In the genomic region with DNA sequence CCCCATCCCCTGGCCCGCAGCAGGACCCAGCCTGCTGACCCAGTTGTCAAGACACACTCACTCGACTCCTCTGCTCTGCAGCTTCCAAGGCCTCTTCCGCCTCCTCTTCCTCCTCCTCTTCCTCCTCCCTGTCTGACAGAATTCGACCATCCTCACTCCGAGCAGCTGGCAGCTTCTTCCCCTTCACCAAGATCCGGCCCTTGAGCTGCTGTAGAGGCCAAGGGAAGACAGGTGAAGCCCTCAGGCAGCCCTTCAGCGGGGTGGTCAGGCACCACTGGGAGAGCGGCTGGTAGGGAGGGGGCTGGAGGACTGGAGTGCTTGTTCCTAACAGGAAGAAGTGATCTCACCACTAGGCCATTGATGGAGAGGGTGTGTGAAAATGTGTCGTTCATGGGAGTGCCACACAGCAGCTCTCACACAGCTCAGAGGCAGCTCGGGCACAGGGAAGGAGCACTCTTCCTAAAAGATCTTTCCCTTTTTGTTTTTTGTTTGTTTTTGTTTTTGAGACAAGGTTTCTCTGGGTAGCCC, we compare ENCODE assay signal across 14 mouse cellular contexts. TPM values are rescaled to one million over a fixed set of nuclear protein-coding genes. Genes with fewer than 3 reads are reported as not detected.
DNase-seq lines count a peak whose midpoint lies in the region; ATAC-seq and TF ChIP-seq lines count a peak whose summit lies in the region.
"Had no signal": no experiment of that assay in that cellular context is flagged by ENCODE, and none has a peak within 500 bp of the region (broad histone marks: within the 10 kb centered on the region; RNA-seq: fewer than 3 reads in every experiment).

No protein-coding gene starts in this region.

- H3K9me3 ChIP-seq in heart, embryonic 16.5 days (replicated peaks; ENCODE audit: control insufficient read depth, low read length) = no peaks in the 10 kb centered on the region
- H3K9me3 ChIP-seq: liver, embryonic 12.5 days; neural tube, embryonic 12.5 days; stomach, embryonic 15.5 days had no signal

- intact Hi-C loops in gastrocnemius, postnatal 14 days (cut with DNase I; ENCODE audit: low total_unique reads) = no loop called here
- intact Hi-C loops in left cerebral cortex, adult 2 months (cut with DNase I) = no loop called here
- intact Hi-C loops in left cerebral cortex, postnatal 14 days (cut with DNase I) = no loop called here
- intact Hi-C loops in left cerebral cortex, postnatal 4 days (cut with DNase I) = no loop called here

- ATAC-seq in heart, embryonic 16.5 days (replicated peaks; ENCODE audit: extremely low read depth, insufficient read depth, low FRiP score) = 0 out of 2 replicates have a peak, but pooled peaks have one; percentile 39
- ATAC-seq: hindbrain, postnatal 0 days; liver, embryonic 12.5 days had no signal

- H3K36me3 ChIP-seq in heart, embryonic 16.5 days (ENCODE audit: control insufficient read depth, insufficient read depth) = peaks cover 21% of the 10 kb centered on the region

- H3K9ac ChIP-seq in heart, embryonic 16.5 days (ENCODE audit: low read length) = peak overlapping the region; percentile 41; the same call in 1 of the 2 replicates
- H3K9ac ChIP-seq: liver, embryonic 12.5 days; neural tube, embryonic 12.5 days; stomach, embryonic 15.5 days had no signal

- H3K4me2 ChIP-seq in heart, embryonic 16.5 days (ENCODE audit: low read depth, low read length) = peak overlapping the region; percentile 28
- H3K4me2 ChIP-seq: liver, embryonic 12.5 days; neural tube, embryonic 12.5 days; stomach, embryonic 15.5 days had no signal

- WGBS in heart, embryonic 16.5 days = 28% methylated on average over 10 of the region's 10 CpGs

- peaks cover 20% of the 10 kb centered on the region for H3K4me1 ChIP-seq in heart, embryonic 16.5 days (ENCODE audit: control insufficient read depth, insufficient read depth, low read length)
- H3K4me1 ChIP-seq: stomach, embryonic 15.5 days had no signal

- H3K4me3 ChIP-seq in left cerebral cortex, adult 2 months = no peak overlapping the region
- no peak overlapping the region; the same call in 1 of the 2 replicates for H3K4me3 ChIP-seq in heart, embryonic 16.5 days (ENCODE audit: low read length)
- H3K4me3 ChIP-seq: liver, embryonic 12.5 days; neural tube, embryonic 12.5 days; stomach, embryonic 15.5 days had no signal

- H3K27me3 ChIP-seq in heart, embryonic 16.5 days (ENCODE audit: control insufficient read depth, insufficient read depth, low read length) = no peaks in the 10 kb centered on the region; the same call in 1 of the 2 replicates

- H3K27ac ChIP-seq in left cerebral cortex, adult 2 months = peak overlapping the region; percentile 47; the same call in 1 of the 2 replicates
- H3K27ac ChIP-seq in heart, embryonic 16.5 days (ENCODE audit: low read length) = no peak overlapping the region
- H3K27ac ChIP-seq: hindbrain, postnatal 0 days; liver, embryonic 12.5 days; neural tube, embryonic 12.5 days; stomach, embryonic 15.5 days had no signal

- peak; percentile 8 for DNase-seq in gastrocnemius, postnatal 14 days
- DNase-seq in gastrocnemius, adult 8-10 months (ENCODE audit: low spot score in 2 of 2) = no peak
- DNase-seq in left cerebral cortex, adult 2 months (ENCODE audit: extremely low spot score in 1 of 2, low spot score in 2 of 2) = no peak
- no peak for DNase-seq in left cerebral cortex, postnatal 14 days (ENCODE audit: low spot score in 2 of 2)
- peak; percentile 52 for DNase-seq in lung, postnatal 25 days (ENCODE audit: low spot score)
- DNase-seq in frontal cortex, postnatal 10 days (ENCODE audit: low spot score in 2 of 2) = no peak
- DNase-seq in left cerebral cortex, postnatal 4 days = no peak
- DNase-seq: adrenal gland, postnatal 25 days; cerebellum, adult 11-12 months had no signal

- TF ChIP-seq CTCF in left cerebral cortex, adult 2 months (IDR thresholded peaks at IDR 0.05) = no peak

RNA-seq across cellular contexts. Expression of gene Plcd3, which starts 26.6 kb away (rescaled TPM):
- 1 to 10 TPM; 4.5 TPM for total RNA-seq in gastrocnemius, postnatal 14 days (2021)
- total RNA-seq in gastrocnemius, adult 8-10 months (2022) = 1 to 10 TPM; 5.0 to 5.9 (median 5.5) TPM
- 10 to 100 TPM; 16.5 to 19.0 TPM for total RNA-seq in left cerebral cortex, adult 2 months (2021)
- total RNA-seq in left cerebral cortex, postnatal 14 days (2021) = 10 to 100 TPM; 14.1 to 14.7 TPM
- polyA plus RNA-seq in heart, embryonic 16.5 days (2015; fragmentation: Nextera tagmentation; extraction: Ambion mirVana) = 13.6 and 17.0 TPM in 2 replicates
- total RNA-seq in left cerebral cortex, postnatal 4 days (2021) = 10 to 100 TPM; 11.1 to 13.8 TPM

RNA-seq across cellular contexts. Expression of gene Acbd4, which starts 26.6 kb away (rescaled TPM):
- total RNA-seq in gastrocnemius, postnatal 14 days (2021) = 10 to 100 TPM; 30.0 to 35.7 TPM
- total RNA-seq in gastrocnemius, adult 8-10 months (2022) = 10 to 100 TPM; 25.6 to 46.5 (median 41.0) TPM
- total RNA-seq in left cerebral cortex, adult 2 months (2021) = 10 to 100 TPM; 72.3 to 88.2 TPM
- total RNA-seq in left cerebral cortex, postnatal 14 days (2021) = 10 to 100 TPM; 71.3 to 71.5 TPM
- polyA plus RNA-seq in heart, embryonic 16.5 days (2015; fragmentation: Nextera tagmentation; extraction: Ambion mirVana) = 21.5 and 21.8 TPM in 2 replicates
- total RNA-seq in left cerebral cortex, postnatal 4 days (2021) = 10 to 100 TPM; 31.7 to 41.3 TPM

RNA-seq across cellular contexts. Expression of gene Hexim1, which starts 41.2 kb away (rescaled TPM):
- total RNA-seq in gastrocnemius, postnatal 14 days (2021) = 10 to 100 TPM; 20.7 to 21.5 TPM
- 10 to 100 TPM; 15.1 to 25.6 (median 18.7) TPM for total RNA-seq in gastrocnemius, adult 8-10 months (2022)
- total RNA-seq in left cerebral cortex, adult 2 months (2021) = 10 to 100 TPM; 49.6 to 50.0 TPM
- total RNA-seq in left cerebral cortex, postnatal 14 days (2021) = 10 to 100 TPM; 43.7 to 45.4 TPM
- 2.9 TPM in 2 replicates for polyA plus RNA-seq in heart, embryonic 16.5 days (2015; fragmentation: Nextera tagmentation; extraction: Ambion mirVana)
- total RNA-seq in left cerebral cortex, postnatal 4 days (2021) = 10 to 100 TPM; 22.9 to 23.2 TPM

RNA-seq across cellular contexts. Expression of gene Dcakd, which starts 46.7 kb away (rescaled TPM):
- total RNA-seq in gastrocnemius, postnatal 14 days (2021) = 10 to 100 TPM; 22.8 to 30.0 TPM
- total RNA-seq in gastrocnemius, adult 8-10 months (2022) = 10 to 100 TPM; 10.3 to 15.1 (median 13.0) TPM
- 10 to 100 TPM; 48.3 to 50.9 TPM for total RNA-seq in left cerebral cortex, adult 2 months (2021)
- 10 to 100 TPM; 90.2 to 93.2 TPM for total RNA-seq in left cerebral cortex, postnatal 14 days (2021)
- polyA plus RNA-seq in heart, embryonic 16.5 days (2015; fragmentation: Nextera tagmentation; extraction: Ambion mirVana) = 66.9 and 77.5 TPM in 2 replicates
- total RNA-seq in left cerebral cortex, postnatal 4 days (2021) = 100 to 1,000 TPM; 116 to 128 TPM

RNA-seq across cellular contexts. Expression of gene Nmt1, which starts 46.9 kb away (rescaled TPM):
- 10 to 100 TPM; 42.8 to 44.0 TPM for total RNA-seq in gastrocnemius, postnatal 14 days (2021)
- total RNA-seq in gastrocnemius, adult 8-10 months (2022) = 10 to 100 TPM; 44.4 to 52.7 (median 50.5) TPM
- 100 to 1,000 TPM; 117 to 130 TPM for total RNA-seq in left cerebral cortex, adult 2 months (2021)
- 100 to 1,000 TPM; 105 to 107 TPM for total RNA-seq in left cerebral cortex, postnatal 14 days (2021)
- 39.1 and 41.7 TPM in 2 replicates for polyA plus RNA-seq in heart, embryonic 16.5 days (2015; fragmentation: Nextera tagmentation; extraction: Ambion mirVana)
- total RNA-seq in left cerebral cortex, postnatal 4 days (2021) = 10 to 100 TPM; 60.3 to 67.8 TPM

Comparison
In these comparisons a context has a peak if more than half of its experiments do, and no peak if none do; other contexts are left out.
1. DNase-seq: peak in gastrocnemius, postnatal 14 days (single experiment) and lung, postnatal 25 days (single experiment); none in gastrocnemius, adult 8-10 months (0 of 2), left cerebral cortex, adult 2 months (0 of 2), left cerebral cortex, postnatal 14 days (0 of 2), frontal cortex, postnatal 10 days (0 of 2) and left cerebral cortex, postnatal 4 days (single experiment).